Mouse (Mus musculus) kidney, adult 9 months (tissue): ENCODE results near the gene Ppp2r5e.
A peak's percentile ranks its signal among the peaks of the same experiment; 100 is the strongest.

Source experiments
- DNase-seq: peaks from one replicate; pipeline ENCODE4 v3.0.0; 2022

The Ppp2r5e gene

DNA sequence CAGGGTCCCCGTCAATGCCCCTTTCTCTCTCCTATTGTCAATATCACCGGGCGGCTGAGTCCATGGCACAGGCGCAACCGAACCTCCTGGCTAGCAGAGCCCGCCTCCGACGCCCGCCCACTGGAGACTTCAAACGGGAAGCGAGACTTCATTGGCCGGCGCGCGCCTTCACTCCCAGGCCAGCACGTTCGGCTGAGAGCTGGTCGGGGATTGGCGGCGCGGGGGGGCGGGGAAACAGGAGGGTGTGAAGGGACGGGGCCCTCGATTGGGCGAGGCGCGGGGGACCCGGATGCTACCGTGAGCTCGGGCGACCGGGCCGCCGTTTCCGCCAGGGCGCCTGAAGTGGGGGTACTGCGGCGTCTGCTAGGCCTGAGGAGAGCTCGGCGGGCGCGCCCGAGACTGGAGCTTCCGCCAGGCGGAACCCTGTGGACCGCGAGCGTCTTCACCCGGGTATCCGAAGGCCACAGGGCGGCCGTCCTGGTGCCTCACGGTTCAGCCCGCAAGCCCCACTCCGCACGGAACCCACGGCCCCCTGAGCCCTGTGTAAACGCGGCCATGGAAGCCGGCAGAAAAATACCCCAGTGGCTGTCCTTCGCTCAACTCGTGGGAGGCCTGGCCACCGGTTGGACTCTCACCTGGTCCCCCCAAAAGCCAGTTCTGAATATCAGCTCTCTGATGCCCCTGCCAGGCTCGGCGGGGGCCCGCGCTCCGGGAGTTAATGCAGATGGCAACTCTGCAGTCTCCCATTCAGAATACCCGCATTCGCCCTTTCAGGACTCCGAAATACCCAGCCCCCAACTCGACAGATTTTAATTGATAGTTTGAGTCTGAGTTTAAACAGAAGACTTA, at the start of gene Ppp2r5e:
TSS of gene Ppp2r5e (minus strand) at position 92 of the 849 bp plus-strand sequence.
- DNase-seq, result peak; percentile 99

DNA sequence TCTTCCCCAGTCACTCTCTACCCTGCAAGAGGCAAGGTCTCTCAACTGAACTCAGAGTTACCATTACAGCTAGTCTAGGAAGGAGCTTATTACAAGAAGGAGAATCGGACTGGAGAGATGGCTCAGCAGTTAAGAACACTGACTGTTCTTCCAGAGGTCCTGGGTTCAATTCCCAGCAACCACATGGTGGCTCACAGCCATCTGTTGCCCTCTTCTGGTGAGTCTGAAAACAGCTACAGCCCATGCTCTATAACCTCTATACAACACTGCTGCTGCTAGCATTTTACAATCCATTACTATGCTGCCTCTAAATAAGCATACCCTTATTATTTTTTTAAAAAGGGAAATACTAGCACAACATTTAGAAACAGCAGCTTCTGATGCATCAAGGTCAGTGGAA, 49.7 kb upstream of the Ppp2r5e start:
- DNase-seq, result no peak

DNA sequence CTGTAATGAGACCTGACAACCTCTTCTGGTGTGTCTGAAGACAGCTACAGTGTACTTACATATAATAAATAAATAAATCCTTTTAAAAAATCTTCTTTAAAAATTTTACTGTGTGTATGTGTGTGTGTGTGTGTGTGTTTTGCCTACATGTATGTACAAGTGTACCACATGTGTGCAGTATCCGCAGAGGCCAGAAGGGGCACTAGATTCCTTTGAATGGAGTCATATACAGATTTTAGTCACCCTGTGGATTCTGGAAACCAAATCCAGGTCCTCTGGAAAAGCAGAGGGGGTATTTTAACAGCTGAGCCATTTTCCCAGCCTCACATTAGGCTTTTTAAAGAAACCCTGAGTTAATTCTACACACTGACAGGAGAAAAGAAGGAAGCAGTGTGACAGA, 45.7 kb upstream of the Ppp2r5e start:
- DNase-seq, result no peak

DNA sequence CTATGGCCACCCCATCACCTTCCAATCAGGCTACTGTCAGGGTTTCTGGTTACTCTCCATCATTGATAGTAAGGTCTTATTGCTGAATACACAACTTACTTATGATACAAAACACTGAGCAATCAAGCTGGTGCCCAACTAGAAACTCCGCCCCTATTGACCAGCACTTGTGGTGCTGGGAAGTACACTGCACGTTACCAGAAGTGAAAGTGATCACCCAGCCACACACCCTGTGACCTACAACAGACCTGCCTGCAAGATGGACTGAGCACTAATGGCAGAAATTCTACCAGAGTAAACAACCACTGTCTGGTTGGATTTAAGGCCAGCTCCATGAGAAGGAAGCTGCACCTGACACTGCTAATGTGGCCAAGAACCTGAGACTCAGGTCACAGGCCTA, 42.3 kb upstream of the Ppp2r5e start:
- no peak for DNase-seq

DNA sequence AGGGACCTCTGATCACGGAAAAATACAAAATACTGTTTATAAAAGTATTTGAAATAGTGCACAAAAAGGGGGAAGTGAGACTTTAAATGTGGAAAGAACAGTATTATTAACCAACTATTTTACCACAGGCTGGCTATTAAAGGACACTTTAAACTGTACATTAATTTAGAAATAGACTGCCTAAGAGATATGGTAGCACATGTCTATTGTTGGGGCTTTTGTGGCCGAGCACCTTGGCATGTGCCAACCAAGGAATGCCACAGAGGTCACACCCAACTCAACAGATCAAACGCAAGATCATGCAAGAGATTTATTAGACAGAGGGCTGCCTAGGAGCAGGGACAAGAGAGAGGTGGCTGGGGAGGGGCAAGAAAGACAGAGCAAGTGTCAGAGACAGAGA, 41.1 kb upstream of the Ppp2r5e start:
- no peak for DNase-seq

DNA sequence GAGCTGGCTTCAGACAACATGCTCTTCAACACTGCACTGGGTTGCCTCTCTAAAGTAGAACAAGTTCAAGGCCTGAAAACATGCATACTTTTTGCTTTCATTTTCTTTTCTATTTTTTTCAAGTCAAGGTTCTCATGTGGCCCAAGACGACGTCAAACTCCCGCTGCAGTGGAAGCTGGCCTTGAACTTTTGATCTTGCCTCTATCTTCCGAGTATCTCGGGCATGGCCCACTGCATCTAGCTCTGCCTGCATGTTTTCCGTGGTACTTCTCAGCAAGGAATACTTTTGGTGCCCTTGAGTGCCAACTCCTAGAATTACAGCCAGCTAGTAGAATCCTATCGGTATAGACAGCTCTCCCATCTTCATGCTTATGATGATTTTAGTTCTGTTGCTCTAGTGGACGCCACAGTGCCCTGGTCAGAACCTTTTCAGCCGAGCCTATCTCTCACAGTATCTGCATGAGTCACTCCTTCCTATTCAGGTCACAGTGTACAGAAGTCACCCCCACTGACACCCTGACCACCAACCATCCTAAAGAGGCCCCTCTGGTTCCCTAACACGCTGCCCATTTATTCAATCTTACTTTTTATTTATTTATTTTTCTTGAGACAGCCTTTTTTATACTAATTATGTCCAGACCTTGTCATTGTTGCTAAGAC, 39.9 kb upstream of the Ppp2r5e start:
- DNase-seq, result no peak

DNA sequence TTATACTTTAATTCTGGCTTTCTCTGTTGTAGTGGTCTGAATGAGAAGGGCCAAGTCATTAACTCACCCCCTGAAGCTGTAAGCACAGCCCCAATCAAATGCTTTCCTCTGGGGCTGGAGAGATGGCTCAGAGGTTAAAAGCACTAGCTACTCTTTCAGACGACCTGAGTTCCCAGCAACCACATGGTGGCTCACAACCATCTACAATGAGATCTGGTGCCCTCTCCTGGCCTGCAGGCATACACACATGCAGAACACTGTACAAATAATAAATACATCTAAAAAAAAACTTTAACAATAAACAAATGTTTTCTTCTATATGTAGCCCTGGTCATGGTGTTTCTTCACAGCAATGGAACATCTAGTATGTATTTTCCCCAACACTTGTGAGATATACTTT, 33.6 kb upstream of the Ppp2r5e start:
- no peak for DNase-seq

DNA sequence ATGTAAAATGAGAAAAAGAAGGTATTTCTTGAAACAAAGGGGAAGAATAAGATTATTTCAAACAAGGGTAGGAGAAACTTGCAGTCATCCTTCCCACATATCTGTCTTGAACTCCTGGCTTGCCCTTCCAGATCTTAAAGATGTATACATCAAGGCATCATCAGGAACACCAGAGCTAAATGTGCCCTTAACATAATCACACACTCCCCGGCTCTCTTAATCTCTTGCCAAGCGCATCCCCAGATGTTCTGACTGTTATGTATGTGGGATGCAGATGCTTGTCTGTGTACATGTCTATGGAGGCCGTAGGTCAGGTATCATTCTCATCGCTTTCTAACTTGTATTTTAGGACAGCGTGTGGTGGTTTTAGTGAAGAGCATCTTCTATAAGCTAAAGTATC, 27.2 kb upstream of the Ppp2r5e start:
- no peak for DNase-seq

DNA sequence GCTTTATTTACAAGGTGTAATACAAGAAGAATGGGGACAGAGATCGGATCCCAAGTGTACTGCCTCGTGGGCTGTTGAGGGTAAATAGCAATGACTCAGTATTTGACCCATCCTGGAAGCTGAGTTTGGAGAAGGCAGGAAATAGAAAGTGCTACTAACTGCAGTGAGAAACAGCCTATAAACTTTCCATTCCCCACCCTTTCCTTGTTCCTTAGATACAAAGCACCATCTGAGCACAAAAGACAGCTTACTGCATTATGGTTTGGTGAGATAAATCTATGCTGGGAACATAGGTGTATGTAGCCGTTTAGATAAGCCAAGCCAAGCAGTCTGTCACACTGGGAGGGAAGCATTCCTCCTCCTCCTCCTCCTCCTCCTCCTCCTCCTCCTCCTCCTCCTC, 26.8 kb upstream of the Ppp2r5e start:
- DNase-seq, result no peak

DNA sequence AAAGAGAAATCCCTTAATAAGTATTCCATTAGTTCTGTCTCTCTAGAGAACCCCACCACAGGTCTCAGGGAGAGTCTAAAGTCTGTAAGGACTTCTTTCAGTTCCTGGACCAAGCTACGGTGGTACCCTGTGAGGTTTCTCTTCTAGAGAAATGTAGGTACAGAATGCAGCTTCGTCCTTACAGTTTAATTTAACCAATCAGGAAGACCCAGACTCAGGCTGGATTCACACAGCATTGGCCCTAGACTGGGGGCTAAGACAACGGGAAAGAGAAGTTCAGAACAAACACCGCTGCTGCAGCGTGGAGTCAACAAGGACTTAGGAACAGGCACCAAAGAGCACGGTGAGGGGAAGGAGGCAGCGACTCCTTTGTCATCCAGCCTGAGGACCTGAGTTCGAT, 20.8 kb upstream of the Ppp2r5e start:
- no peak for DNase-seq

DNA sequence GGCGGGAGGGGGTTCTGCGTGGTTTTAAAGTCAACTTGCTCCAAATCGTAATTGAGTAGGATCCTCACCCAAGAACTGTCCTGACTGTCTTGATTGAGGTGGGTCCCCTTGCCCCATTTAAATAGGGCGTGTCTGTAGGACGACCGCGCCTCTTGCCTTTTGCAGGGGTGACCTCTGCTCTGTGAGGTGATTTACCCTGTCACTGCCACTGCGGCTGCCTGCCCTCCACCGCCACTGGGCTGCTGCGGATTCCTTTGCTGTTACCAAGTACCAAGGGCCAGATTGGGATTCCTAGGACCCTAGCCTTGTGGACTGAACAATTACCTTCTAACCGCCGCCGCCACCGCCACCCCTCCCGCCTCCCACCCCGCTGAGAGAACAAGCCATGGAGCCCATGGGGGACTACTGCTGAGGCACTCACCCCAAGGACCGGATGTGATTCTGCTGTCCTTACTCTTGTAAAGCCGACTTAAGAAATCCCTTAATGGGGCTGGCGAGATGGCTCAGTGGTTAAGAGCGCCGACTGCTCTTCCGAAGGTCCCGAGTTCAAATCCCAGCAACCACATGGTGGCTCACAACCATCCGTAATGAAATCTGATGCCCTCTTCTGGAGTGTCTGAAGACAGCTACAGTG, 20.2 kb upstream of the Ppp2r5e start:
- DNase-seq, result peak; percentile 24

DNA sequence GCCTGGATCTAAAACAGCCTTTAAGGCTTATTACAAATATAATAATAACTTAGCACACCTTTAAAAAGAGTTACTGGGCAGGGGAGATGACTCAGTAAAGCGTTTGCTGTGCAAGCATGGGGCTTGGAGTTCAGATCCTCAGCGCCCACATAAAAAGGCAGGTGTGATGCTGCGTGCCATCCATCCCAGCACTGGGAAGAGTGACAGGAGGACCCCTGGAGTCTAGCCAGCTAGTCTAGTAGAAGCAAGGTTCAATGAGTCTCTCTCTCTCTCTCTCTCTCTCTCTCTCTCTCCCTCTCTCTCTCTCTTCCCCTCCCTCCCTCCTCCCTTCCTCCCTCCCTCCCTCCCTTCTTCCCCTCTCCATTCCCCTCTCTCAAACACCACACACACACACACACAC, 19.5 kb upstream of the Ppp2r5e start:
- DNase-seq, result peak; percentile 24

DNA sequence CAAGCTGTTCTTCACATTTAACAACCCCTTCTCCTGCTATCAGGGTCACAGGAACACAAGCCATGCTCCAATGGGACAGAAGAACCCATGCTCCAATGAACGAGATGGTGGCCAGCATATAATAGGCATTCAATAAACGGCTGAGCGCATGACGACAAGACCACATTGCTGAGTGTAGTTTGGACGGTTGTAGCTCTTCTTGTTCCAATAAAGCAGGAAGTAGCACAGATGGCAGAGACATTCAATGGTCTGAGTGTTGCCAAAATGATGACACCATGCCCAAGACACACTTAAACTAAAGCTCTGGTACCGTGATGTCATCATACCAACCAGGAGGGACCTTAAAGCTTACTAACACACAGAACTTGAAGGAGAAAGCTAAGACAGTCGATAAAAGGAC, 16.7 kb upstream of the Ppp2r5e start:
- no peak for DNase-seq

DNA sequence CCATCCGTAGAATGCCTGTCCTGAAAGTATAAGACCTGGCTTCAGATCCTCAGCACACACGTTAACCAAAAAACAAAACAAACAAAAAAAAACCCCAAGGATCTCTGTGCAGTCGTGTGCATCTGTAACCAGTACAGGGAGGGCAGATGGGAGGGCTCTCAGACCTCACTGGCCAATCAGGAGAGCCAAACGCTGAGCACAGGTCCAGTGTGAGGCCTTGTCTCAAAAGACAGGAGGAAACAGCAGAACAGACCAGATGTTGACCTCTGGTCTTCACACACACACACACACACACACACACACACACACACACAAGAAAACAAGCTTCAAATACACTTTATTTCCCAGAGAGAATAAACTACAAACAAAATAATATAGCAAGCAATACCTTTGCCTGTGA, 3.4 kb upstream of the Ppp2r5e start:
- DNase-seq, result peak; percentile 84

DNA sequence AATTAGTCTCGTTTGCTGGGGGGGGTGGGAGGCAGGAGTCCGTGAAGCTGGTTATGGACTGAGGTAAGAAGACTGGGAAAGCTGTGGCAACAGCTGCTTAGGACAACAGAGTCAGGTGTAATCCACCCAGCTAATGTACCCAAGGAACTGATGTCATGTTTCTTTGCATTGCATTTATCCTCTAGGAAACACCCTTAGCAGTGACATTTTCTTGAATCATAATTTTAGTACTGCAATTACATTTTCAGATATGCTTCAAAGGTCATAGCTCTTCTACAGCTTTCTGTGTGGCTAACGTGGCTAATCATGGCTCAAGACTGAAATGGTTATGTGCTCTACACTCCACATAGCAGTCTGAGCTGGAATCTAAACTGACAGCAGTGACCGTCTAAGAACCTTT, 2.9 kb upstream of the Ppp2r5e start:
- no peak for DNase-seq

DNA sequence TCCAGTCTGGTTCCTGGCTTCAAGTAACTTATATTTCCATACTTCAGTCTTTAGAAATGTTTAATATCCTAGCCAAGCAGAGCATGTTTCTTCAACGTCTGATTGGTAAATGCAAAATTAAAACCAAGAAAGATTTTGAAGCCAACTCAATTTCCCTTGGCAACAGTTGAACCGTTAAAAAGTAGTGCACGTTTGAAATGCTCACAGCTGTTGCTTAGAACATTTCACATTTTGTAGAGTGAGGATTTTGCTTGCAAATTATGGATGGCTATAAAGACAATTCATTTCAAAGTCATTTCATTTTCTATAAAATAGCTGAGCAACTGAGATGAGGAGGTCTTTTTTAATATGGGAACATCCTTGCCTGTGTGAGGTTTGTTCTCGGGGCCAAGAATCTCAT, 1.7 kb upstream of the Ppp2r5e start:
- DNase-seq, result no peak

DNA sequence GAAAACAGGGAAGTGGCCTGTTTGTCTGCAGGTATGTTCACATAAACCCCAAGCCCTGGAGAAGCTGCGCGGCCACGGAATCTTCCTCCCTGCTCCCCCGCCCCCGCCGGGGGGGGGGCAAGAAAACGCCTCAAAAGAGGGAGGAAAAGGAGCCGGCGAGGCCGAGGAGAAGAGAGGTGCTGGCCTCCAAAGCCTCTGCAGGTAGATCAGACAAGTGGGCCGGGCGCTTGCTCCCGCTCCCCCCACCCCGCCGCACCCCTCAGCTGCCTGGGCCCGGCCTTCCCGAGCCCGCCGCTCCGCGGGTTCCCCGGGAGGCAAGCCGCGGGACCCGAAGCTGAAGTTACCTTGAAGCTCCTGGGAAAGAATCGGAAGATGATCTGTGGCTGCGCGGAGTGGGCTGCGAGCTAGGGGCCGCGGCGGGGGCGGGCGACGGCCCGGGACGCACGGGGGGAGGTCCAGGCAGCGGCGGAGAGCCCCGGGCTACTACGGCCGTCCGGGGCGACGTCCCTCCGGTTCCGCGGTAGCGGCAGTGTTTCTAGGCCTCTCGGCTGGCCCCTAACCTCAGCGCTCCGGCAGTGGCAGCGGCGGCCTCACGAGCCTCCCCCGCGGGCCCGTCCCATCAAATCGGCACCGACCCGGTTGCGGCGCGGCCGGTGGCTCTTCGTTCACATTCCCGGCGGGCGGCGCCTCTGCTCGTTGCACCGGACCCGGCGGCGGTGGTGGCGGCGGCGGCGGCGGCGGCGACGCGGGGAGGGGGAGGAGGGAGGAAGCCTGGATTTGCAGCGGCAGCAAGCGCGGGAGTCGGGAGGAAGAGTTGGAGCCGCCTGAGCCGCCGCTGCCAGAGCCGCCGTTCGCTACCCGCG, 523 bp downstream of the Ppp2r5e start:
- DNase-seq, result peak; percentile 35

DNA sequence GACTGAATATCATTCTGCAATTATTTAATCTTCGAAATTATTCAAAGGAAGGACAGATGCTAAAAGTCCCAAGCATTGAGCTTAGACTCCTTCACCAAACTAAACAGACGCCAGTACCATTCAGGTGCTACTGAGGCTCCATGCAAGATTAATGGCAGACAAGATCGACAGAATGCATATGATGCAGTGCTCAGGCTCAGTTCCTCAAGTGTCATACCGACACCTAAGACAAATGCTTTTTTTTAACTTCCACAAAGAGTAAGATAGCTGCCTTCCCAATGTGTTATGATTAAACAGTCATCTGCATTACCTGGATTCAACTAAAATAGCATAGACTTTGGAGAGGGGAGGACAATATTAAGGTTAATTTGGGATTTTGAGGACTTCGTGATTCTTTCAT, 1.6 kb downstream of the Ppp2r5e start:
- DNase-seq, result no peak

DNA sequence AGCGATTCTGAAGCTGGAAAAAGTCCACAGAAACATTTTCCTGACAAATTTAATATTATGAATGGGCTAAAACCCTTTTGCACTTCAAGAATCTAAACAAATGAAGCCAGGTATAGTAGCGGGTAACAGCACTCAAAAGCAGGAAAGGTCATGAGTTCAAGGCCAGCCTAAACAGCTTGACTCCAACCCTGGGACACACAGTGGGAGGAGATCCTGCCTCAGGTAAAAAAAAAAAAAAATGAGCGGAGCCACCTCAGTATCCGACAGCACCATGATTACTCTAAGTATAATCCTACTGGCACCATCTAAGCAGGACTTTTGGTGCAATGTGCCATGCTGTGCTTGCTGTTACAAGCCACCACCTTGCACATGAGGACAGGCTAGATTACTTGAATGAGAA, 2.2 kb downstream of the Ppp2r5e start:
- DNase-seq, result no peak

DNA sequence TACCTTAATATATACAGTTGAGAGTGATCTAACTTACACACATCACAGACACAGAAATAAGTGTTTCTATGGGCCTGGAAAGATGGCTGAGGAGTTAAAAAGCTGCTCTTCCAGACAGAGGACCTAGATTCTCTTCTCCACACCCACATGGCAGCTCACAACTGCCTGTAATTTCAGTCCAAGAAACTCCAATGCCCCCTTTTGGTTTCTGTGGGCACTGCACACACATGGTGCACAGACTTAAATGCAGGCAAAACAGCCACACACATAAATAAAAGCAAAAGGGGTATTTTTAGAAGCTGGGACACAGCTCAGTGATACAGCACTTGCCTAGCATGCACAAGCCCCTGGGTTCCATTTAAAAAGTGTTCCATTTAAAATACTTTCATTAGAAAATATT, 8.5 kb downstream of the Ppp2r5e start:
- no peak for DNase-seq

DNA sequence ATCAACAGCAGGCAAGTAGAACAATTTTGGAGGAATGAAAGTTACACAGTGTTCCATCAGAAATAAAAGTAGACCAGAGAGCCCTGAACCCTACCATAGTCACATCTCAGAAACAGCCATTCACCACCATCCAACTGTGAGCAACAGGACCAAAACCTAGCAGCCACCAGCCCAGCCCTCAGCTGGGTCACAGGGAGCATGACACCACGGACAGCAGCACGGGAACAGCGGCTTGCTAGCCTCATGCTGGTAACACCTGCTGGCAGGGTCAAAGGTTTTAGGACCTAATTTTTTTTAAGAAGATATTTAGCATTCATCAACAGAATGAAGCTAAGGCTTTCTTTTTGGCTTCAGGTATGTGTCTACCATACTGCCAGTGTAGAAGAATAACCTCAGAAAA, 12.3 kb downstream of the Ppp2r5e start:
- DNase-seq, result no peak

DNA sequence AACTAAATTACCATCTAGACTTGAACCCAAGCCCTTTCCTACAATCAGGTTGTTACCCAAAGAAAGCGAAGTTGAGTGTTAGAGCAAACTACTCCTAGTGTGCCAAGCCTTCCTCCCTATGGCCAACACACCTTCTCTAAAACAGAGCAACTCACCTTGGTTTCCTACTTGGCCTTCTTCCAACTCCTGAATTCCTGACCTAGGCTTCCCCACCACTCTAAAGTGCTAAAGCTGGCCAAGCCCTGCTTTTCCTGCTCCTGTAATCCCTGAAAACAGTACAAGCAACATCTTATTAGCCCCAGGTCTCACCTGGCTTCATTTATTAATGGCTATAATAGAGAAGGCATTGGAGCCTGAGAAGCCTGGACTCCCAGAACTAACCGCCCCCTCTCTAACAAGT, 17.0 kb downstream of the Ppp2r5e start:
- DNase-seq, result peak; percentile 28

DNA sequence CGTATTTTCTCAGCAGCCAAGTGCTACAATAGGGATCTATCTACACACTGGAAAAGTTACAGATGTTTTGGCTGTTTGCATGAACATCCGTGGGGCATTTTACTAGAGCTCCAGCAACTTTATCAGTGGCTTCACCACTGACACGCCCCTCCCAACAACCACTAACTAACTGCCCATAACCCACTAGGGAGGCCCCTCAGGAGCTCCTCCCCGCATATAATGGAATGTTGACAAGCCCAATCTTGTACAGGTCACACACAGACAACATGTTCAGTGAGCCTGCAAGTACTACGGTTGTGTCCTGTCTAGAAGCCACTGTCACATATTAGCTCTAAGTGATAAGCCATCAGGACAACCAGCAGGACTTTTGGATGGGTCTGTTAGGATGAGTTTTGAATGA, 18.8 kb downstream of the Ppp2r5e start:
- DNase-seq, result no peak
